Mouse (Mus musculus) liver, embryonic 16.5 days (tissue): ENCODE results near the gene AI464131. TPM values are rescaled to one million over a fixed set of nuclear protein-coding genes. Genes with fewer than 3 reads are reported as not detected.

ENCODE experiments used
- ATAC-seq: fragments of 200-750 bp; cut with Nextera tagmentation; 2 replicates; pipeline ENCODE4 v1.8.0; 2017; ENCODE audit warnings: low read depth, mild to moderate bottlenecking, moderate number of reproducible peaks, moderate library complexity
- H3K27ac ChIP-seq: fragments of 300-500 bp; sonication (generic); 2 replicates; pipeline ENCODE4 v1.5.1; 2014; ENCODE audit warnings: mild to moderate bottlenecking, low read length
- H3K27me3 ChIP-seq: fragments of 300-500 bp; sonication (generic); 2 replicates; pipeline ENCODE4 v1.6.1; 2014; ENCODE audit warnings: low read depth, low read length, mixed read lengths; ENCODE audit not compliant: control insufficient read depth, insufficient read depth
- H3K36me3 ChIP-seq: fragments of 300-500 bp; sonication (generic); 2 replicates; pipeline ENCODE4 v1.6.1; 2014; ENCODE audit warnings: mild to moderate bottlenecking; ENCODE audit not compliant: control insufficient read depth, insufficient read depth
- H3K4me1 ChIP-seq: fragments of 300-500 bp; sonication (generic); 2 replicates; pipeline ENCODE4 v1.6.1; 2014; ENCODE audit warnings: low read depth, low read length, mixed read lengths; ENCODE audit not compliant: control insufficient read depth
- H3K4me2 ChIP-seq: fragments of 300-500 bp; sonication (generic); 2 replicates; pipeline ENCODE4 v1.6.1; 2014; ENCODE audit warnings: low read depth, low read length, mixed read lengths
- H3K4me3 ChIP-seq: fragments of 300-500 bp; sonication (generic); 2 replicates; pipeline ENCODE4 v1.5.1; 2014; ENCODE audit warnings: low read depth, mild to moderate bottlenecking, low read length
- H3K9ac ChIP-seq: fragments of 300-500 bp; sonication (generic); 2 replicates; pipeline ENCODE4 v1.6.1; 2014; ENCODE audit warnings: low read depth, low read length
- H3K9me3 ChIP-seq: fragments of 300-500 bp; sonication (generic); replicated peaks from 2 replicates; pipeline ENCODE4 v1.6.1; 2016; ENCODE audit warnings: low read length; ENCODE audit not compliant: control insufficient read depth
- WGBS: fragments of 180-500 bp; shearing (Covaris S2); extraction: QIAGEN DNeasy Blood & Tissue Kit; methylation state at CpG from one replicate; pipeline ENCODE4 v1.1.7; 2014; ENCODE audit not compliant: insufficient replicate concordance; 5-methylcytosine and 5-hydroxymethylcytosine counted together
- polyA plus RNA-seq: library from polyadenylated mRNA; unstranded; fragments of >200 nt; fragmentation: Nextera tagmentation; extraction: Ambion mirVana; gene quantifications from 2 replicates; pipeline ENCODE4 v1.2.1, GENCODE M21; 2015

Gene AI464131
- polyA plus RNA-seq, 1 experiment from 2014 or later, result 1.8 TPM

DNA sequence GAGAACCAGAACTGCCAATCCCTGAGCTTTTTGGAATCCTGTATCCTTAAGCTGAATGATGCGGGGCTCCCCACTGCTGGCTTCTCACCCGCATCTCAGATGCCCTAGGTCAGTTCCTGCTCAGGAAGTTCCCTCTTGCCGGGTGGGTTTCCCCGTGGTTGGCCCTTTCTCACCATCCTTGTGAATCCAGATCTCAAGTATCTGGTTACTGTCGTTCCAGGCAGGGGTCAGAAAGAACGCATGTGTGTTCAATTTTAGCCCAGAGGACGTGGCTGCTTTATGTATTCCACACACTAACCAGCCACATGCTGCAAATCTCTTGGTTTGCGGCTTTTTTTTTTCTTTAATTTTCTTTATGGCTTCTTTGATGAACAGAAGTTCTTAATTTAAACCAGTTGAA is 10.8 kb upstream of the AI464131 start:
- Histone ChIP-seq H3K4me1 (no peaks in the 10 kb centered on the region), H3K9ac (no peak overlapping the region), H3K27me3 (peaks cover 12% of the 10 kb centered on the region), H3K9me3 (no peaks in the 10 kb centered on the region), H3K4me2 (no peak overlapping the region), H3K36me3 (no peaks in the 10 kb centered on the region), H3K27ac (no peak overlapping the region), H3K4me3 (no peak overlapping the region)
- 21% methylated on average over 8 of the region's 8 CpGs for WGBS
- no peak for ATAC-seq

DNA sequence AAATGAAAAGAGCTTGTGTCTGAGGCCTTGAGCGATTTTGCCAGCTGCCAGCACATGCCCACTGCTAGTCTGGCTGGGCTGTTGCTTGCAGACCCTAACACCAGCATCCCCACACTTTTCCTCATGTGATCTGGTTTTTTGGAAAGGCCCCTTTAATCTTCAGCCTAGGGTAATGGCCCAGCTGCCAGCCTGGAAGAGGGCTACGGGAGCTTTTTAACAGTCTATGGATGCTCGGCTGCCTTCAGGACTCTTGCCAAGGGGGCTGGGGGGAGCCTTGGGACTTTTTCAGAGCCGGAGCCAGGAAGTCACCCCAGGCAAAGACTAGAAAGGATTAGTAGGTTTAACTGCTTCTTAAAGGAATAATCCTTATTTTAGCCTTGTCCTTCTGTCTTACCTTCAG is 10.4 kb upstream of the AI464131 start:
- 38% methylated on average over 4 of the region's 4 CpGs for WGBS
- H3K9me3 ChIP-seq, result no peaks in the 10 kb centered on the region
- no peaks in the 10 kb centered on the region for H3K36me3 ChIP-seq
- H3K4me1 ChIP-seq, result no peaks in the 10 kb centered on the region
- ATAC-seq, result no peak
- no peak overlapping the region for H3K27ac ChIP-seq
- no peak overlapping the region for H3K4me3 ChIP-seq
- no peak overlapping the region for H3K4me2 ChIP-seq
- H3K27me3 ChIP-seq, result peaks cover 16% of the 10 kb centered on the region
- no peak overlapping the region for H3K9ac ChIP-seq

DNA sequence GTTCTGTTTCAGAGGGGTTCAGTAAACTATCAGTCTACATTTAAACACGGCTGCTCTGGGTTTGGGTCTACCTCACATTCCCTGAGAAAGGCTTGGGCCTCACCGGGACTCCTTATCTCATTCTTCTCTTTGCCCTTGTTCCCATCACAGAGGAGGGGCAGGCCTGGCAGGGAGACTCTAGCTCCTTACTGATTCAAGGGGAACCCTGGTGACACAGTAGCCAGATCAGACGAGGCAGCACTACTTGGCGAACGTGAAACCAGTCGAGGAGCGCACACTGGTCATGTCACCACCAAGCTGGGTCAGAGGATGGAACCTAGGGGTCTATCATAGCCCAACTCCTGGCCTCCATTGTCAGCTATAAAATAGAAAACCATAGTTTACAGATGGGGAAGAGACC is 5.1 kb upstream of the AI464131 start:
- 43% methylated on average over 7 of the region's 7 CpGs for WGBS

DNA sequence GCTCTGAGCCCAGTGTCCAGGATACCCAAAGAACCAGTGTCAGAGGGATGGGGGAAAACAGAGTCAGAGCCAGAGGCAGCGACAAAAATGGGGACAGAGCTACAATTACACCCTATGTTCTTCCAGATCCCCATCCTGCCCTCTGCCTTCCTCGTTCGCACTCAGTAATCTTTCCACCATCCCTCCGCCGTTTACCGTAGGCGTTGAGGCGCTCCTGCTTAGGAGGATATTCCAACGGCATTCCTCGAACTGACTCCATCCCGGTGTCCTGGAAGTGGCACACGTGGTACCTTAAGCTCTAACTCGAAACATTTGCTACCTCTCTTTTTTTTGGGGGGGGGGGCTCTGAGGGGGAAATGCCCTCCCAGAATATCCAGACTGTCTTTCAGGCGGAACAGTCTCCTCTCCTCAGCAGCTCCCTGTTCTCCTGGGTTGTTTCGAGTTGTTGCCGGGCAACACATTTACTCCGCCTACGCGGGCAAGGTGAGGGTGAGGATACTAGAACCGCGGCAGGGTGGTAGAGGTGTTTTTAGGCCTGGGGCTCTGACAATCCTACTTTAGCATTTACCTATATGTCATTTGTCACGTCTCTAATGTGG is 4.5 kb upstream of the AI464131 start:
- WGBS, result 5% methylated on average over 22 of the region's 22 CpGs
- Histone ChIP-seq H3K4me2 (peak overlapping the region; percentile 81), H3K4me1 (peaks cover 17% of the 10 kb centered on the region), H3K27me3 (peaks cover 28% of the 10 kb centered on the region), H3K4me3 (peak overlapping the region; percentile 53), H3K27ac (no peak overlapping the region), H3K9ac (peak overlapping the region; percentile 51), H3K9me3 (no peaks in the 10 kb centered on the region), H3K36me3 (no peaks in the 10 kb centered on the region)
- ATAC-seq, result no peak

More for the DNA sequence above, 5.1 kb upstream of the AI464131 start:
- Histone ChIP-seq H3K36me3 (no peaks in the 10 kb centered on the region), H3K27ac (no peak overlapping the region), H3K4me1 (peaks cover 13% of the 10 kb centered on the region), H3K9me3 (no peaks in the 10 kb centered on the region), H3K9ac (no peak overlapping the region), H3K4me2 (no peak overlapping the region), H3K4me3 (no peak overlapping the region), H3K27me3 (peaks cover 24% of the 10 kb centered on the region)
- no peak for ATAC-seq

DNA sequence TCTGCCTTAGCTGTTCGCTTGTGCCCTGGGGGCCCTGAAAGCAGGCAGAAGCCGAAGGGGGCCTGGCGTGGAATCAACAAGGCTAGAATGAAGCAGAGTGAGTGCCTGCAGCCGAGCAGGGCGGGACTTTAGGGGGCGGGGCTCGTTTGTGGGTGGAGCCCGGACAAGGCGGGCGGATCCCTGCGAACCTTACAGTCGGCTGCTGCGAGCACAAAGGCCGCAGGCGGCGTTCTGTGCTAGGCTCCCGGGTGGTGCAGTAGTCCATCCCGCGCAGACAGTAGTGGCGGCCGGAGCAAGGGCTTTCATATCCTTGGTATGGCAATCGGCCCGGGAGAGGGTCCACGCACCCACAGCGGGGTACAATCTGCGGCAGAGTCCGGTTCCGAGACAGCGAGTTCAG is 4.0 kb upstream of the AI464131 start:
- H3K27ac ChIP-seq, result no peak overlapping the region
- peaks cover 33% of the 10 kb centered on the region for H3K27me3 ChIP-seq
- H3K36me3 ChIP-seq, result no peaks in the 10 kb centered on the region
- under 1% methylated on average over 29 of the region's 29 CpGs for WGBS
- H3K4me1 ChIP-seq, result peaks cover 21% of the 10 kb centered on the region
- H3K4me2 ChIP-seq, result peak overlapping the region; percentile 81
- H3K9me3 ChIP-seq, result no peaks in the 10 kb centered on the region
- peak; percentile 45 for ATAC-seq
- H3K4me3 ChIP-seq, result peak overlapping the region; percentile 53
- peak overlapping the region; percentile 51 for H3K9ac ChIP-seq

DNA sequence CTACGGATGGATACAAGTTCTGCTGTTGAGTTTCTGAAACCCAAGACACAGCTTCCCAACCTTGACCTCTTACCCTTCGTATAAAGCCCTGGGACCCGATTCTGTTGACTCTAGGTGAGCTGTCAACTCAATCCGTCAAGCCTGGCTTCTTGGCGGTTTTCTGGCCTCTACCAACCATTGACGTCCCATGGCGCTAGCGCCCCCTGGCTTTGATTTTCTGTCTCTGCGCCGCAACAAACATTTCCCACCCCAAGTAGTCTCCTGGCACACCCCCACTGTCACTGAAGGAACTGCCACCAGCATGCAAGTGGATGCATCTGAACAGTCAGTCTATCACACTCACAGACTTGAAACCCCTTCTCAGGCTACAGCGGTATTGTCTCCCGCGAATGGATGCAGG is 3.3 kb upstream of the AI464131 start:
- no peak for ATAC-seq
- Histone ChIP-seq H3K27ac (no peak overlapping the region), H3K9ac (no peak overlapping the region), H3K27me3 (peaks cover 39% of the 10 kb centered on the region), H3K4me3 (no peak overlapping the region; the same call in 1 of the 2 replicates), H3K36me3 (no peaks in the 10 kb centered on the region), H3K9me3 (no peaks in the 10 kb centered on the region), H3K4me1 (peaks cover 21% of the 10 kb centered on the region), H3K4me2 (peak overlapping the region; percentile 81; the same call in 1 of the 2 replicates)
- 10% methylated on average over 13 of the region's 13 CpGs for WGBS

DNA sequence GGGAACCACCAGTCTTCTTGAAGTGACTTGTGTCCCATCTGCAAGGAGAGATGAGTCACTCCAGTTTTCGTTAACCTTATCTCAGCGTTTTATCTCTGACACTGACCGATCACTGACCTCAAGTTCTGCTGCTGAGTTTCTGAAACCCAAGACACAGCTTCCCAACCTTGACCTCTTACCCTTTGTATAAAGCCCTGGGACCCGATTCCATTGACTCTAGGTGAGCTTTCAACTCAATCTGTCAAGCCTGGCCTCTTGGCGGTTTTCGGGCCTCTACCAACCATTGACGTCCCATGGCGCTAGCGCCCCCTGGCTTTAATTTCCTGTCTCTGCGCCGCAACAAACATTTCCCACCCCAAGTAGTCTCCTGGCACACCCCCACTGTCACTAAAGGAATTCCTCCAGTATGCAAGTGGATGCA is 2.3 kb upstream of the AI464131 start:
- 55% methylated on average over 11 of the region's 11 CpGs for WGBS
- no peak overlapping the region for H3K9ac ChIP-seq
- H3K4me1 ChIP-seq, result peaks cover 21% of the 10 kb centered on the region
- H3K4me2 ChIP-seq, result no peak overlapping the region
- no peak overlapping the region for H3K4me3 ChIP-seq
- no peaks in the 10 kb centered on the region for H3K36me3 ChIP-seq
- ATAC-seq, result no peak
- no peaks in the 10 kb centered on the region for H3K9me3 ChIP-seq
- H3K27ac ChIP-seq, result no peak overlapping the region
- peaks cover 48% of the 10 kb centered on the region for H3K27me3 ChIP-seq

DNA sequence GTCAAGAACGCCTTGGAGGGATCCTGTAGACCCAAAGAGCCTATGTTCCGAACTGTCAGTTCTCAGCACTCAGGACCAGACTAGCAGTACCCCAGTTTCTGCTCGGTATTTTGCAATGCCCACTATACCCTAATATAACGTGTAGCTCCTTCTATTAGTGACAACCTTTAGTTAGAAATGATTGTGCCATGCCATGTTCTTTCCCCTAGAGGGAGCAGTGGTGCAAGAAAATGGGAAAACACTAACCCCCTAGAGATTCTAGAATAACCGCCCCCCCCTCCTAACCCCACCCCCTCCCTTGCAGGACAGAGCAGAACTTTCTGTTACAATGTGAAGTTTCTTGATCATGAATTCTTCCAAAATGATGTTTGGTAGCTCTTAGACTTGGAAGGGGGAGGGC is 1.4 kb upstream of the AI464131 start:
- Histone ChIP-seq H3K36me3 (no peaks in the 10 kb centered on the region), H3K27ac (no peak overlapping the region), H3K9ac (no peak overlapping the region), H3K27me3 (peaks cover 56% of the 10 kb centered on the region), H3K4me3 (no peak overlapping the region), H3K4me1 (peaks cover 21% of the 10 kb centered on the region), H3K9me3 (no peaks in the 10 kb centered on the region), H3K4me2 (no peak overlapping the region)
- ATAC-seq, result no peak
- WGBS, result 52% methylated on average over 5 of the region's 5 CpGs

DNA sequence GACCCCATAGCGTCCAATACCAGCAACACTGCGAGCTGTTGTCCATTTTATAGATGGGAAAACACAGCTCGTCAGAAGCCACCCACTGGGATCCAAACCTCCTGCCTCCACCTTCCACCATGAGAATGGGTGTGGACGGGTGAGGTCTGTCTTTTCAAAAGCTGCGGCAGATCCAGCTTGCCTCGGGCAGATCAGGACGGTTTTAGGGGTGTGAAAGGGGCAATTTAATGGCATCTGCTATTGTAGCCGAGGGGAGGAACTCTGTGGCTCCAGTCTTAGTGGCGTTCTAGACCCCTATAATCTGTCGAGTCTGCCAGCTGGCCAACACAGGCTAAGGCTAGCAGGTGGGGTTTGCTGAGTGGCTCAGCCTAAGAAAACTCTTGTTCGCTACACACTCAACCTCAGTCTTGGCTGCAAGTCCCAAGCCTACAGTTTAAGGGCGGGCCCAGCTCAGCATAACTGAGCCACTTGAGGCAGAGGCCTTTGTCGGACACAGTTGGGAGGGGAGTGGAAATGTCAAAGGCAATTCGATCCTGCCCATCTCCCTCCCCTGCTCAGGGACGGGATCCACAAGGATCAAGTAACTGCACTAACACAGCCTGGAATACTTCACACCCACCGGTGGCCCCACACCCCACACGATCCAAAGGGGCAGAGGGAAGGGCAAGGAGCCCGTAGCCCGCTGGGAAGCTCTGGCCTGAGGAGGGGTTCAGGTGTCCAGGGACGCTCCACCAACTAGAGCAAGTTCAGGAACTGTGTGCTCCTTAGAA is 520 bp downstream of the AI464131 start:
- WGBS, result 15% methylated on average over 20 of the region's 20 CpGs
- no peak overlapping the region for H3K27ac ChIP-seq
- peaks cover 57% of the 10 kb centered on the region for H3K27me3 ChIP-seq
- no peaks in the 10 kb centered on the region for H3K36me3 ChIP-seq
- peaks cover 30% of the 10 kb centered on the region for H3K4me1 ChIP-seq
- H3K4me2 ChIP-seq, result peak overlapping the region; percentile 61
- H3K4me3 ChIP-seq, result peak overlapping the region; percentile 52
- no peaks in the 10 kb centered on the region for H3K9me3 ChIP-seq
- ATAC-seq, result no peak
- peak overlapping the region; percentile 52 for H3K9ac ChIP-seq
